Mouse (Mus musculus): ENCODE results near the gene Foxn1. TPM values are rescaled to one million over a fixed set of nuclear protein-coding genes. Genes with fewer than 3 reads are reported as not detected.

Gene Foxn1
- polyA plus RNA-seq, 1 experiment: not detected

Other genes starting within 250 kb of the Foxn1 start
- 45.7 and 47.5 TPM in 2 replicates for gene Traf4, start 221.0 kb downstream of the Foxn1 start, polyA plus RNA-seq (2012; ENCODE audit: insufficient read depth, insufficient read length, missing spikeins)
- 3.2 and 6.3 TPM in 2 replicates for gene Nek8, start 209.9 kb downstream of the Foxn1 start, polyA plus RNA-seq (2012; ENCODE audit: insufficient read depth, insufficient read length, missing spikeins)
- gene Tlcd1, start 209.8 kb downstream of the Foxn1 start, polyA plus RNA-seq (2012; ENCODE audit: insufficient read depth, insufficient read length, missing spikeins): 77.2 and 118 TPM in 2 replicates
- 881 and 950 TPM in 2 replicates for gene Rpl23a, start 203.0 kb downstream of the Foxn1 start, polyA plus RNA-seq (2012; ENCODE audit: insufficient read depth, insufficient read length, missing spikeins)
- 61.8 and 78.8 TPM in 2 replicates for gene Rab34, start 198.1 kb downstream of the Foxn1 start, polyA plus RNA-seq (2012; ENCODE audit: insufficient read depth, insufficient read length, missing spikeins)
- gene Proca1, start 193.2 kb downstream of the Foxn1 start, polyA plus RNA-seq (2012; ENCODE audit: insufficient read depth, insufficient read length, missing spikeins): 102 and 105 TPM in 2 replicates
- gene Sdf2, start 140.8 kb downstream of the Foxn1 start, polyA plus RNA-seq (2012; ENCODE audit: insufficient read depth, insufficient read length, missing spikeins): 42.0 and 44.9 TPM in 2 replicates
- 20.1 and 20.7 TPM in 2 replicates for gene Supt6, start 140.6 kb downstream of the Foxn1 start, polyA plus RNA-seq (2012; ENCODE audit: insufficient read depth, insufficient read length, missing spikeins)
- 74.3 and 104 TPM in 2 replicates for gene 2610507B11Rik, start 124.8 kb downstream of the Foxn1 start, polyA plus RNA-seq (2012; ENCODE audit: insufficient read depth, insufficient read length, missing spikeins)
- gene BC030499, start 95.7 kb downstream of the Foxn1 start, polyA plus RNA-seq (2012; ENCODE audit: insufficient read depth, insufficient read length, missing spikeins): not detected in 2 replicates
- gene Spag5, start 85.0 kb downstream of the Foxn1 start, polyA plus RNA-seq (2012; ENCODE audit: insufficient read depth, insufficient read length, missing spikeins): 0.29 and 0.87 TPM in 2 replicates
- gene Aldoc, start 63.6 kb downstream of the Foxn1 start, polyA plus RNA-seq (2012; ENCODE audit: insufficient read depth, insufficient read length, missing spikeins): 1.9 and 2.3 TPM in 2 replicates
- gene Pigs, start 58.1 kb downstream of the Foxn1 start, polyA plus RNA-seq (2012; ENCODE audit: insufficient read depth, insufficient read length, missing spikeins): 14.4 and 19.7 TPM in 2 replicates
- 16.9 and 30.7 TPM in 2 replicates for gene Unc119, start 43.1 kb downstream of the Foxn1 start, polyA plus RNA-seq (2012; ENCODE audit: insufficient read depth, insufficient read length, missing spikeins)
- not detected in 2 replicates for gene Slc13a2, start 35.7 kb upstream of the Foxn1 start, polyA plus RNA-seq (2012; ENCODE audit: insufficient read depth, insufficient read length, missing spikeins)
- 9.2 and 11.8 TPM in 2 replicates for gene Slc46a1, start 79.1 kb upstream of the Foxn1 start, polyA plus RNA-seq (2012; ENCODE audit: insufficient read depth, insufficient read length, missing spikeins)
- not detected in 2 replicates for gene Sarm1, start 111.2 kb upstream of the Foxn1 start, polyA plus RNA-seq (2012; ENCODE audit: insufficient read depth, insufficient read length, missing spikeins)
- 6.4 and 10.8 TPM in 2 replicates for gene Vtn, start 112.5 kb upstream of the Foxn1 start, polyA plus RNA-seq (2012; ENCODE audit: insufficient read depth, insufficient read length, missing spikeins)
- gene Sebox, start 116.9 kb upstream of the Foxn1 start, polyA plus RNA-seq (2012; ENCODE audit: insufficient read depth, insufficient read length, missing spikeins): not detected in 2 replicates
- gene Tmem199, start 125.6 kb upstream of the Foxn1 start, polyA plus RNA-seq (2012; ENCODE audit: insufficient read depth, insufficient read length, missing spikeins): 21.4 and 27.2 TPM in 2 replicates
- gene Poldip2, start 125.6 kb upstream of the Foxn1 start, polyA plus RNA-seq (2012; ENCODE audit: insufficient read depth, insufficient read length, missing spikeins): 190 and 193 TPM in 2 replicates
- 25.2 and 30.1 TPM in 2 replicates for gene Tnfaip1, start 149.8 kb upstream of the Foxn1 start, polyA plus RNA-seq (2012; ENCODE audit: insufficient read depth, insufficient read length, missing spikeins)
- 67.3 and 75.5 TPM in 2 replicates for gene Ift20, start 149.8 kb upstream of the Foxn1 start, polyA plus RNA-seq (2012; ENCODE audit: insufficient read depth, insufficient read length, missing spikeins)
- 14.8 and 20.7 TPM in 2 replicates for gene Tmem97, start 164.2 kb upstream of the Foxn1 start, polyA plus RNA-seq (2012; ENCODE audit: insufficient read depth, insufficient read length, missing spikeins)